Mouse (Mus musculus): ENCODE results near the gene Sae1.
"Not testable (repeated sequence)": the region's sequence is repeated elsewhere in the genome, so short reads cannot be mapped to it uniquely, and the experiment has no call there.

Sae1 gene

GRCm38 (mm10) chr7:16402449-16402848 is 14.8 kb upstream of the Sae1 start:
- DNase-seq: no peak

GRCm38 (mm10) chr7:16401991-16402431 is 14.4 kb upstream of the Sae1 start:
- DNase-seq: peak; percentile 33

- DNase-seq: peak; percentile 90
Measured at GRCm38 (mm10) chr7:16400689-16401611, 13.3 kb upstream of the Sae1 start, which contains the start of gene Zc3h4. TSS of gene Zc3h4 (plus strand) at chr7:16400910.

GRCm38 (mm10) chr7:16399820-16400688 is 12.4 kb upstream of the Sae1 start:
- peak; percentile 99 for DNase-seq

GRCm38 (mm10) chr7:16399098-16399819 is 11.7 kb upstream of the Sae1 start:
- DNase-seq: peak; percentile 94

GRCm38 (mm10) chr7:16398387-16399050 is 10.9 kb upstream of the Sae1 start:
- DNase-seq: peak; percentile 25

- no peak for DNase-seq
Measured at GRCm38 (mm10) chr7:16397465-16397864, 9.9 kb upstream of the Sae1 start.

GRCm38 (mm10) chr7:16395944-16396343 is 8.3 kb upstream of the Sae1 start:
- DNase-seq: no peak

- no peak for DNase-seq
Measured at GRCm38 (mm10) chr7:16392923-16393322, 5.3 kb upstream of the Sae1 start.

GRCm38 (mm10) chr7:16389942-16390341 is 2.3 kb upstream of the Sae1 start:
- DNase-seq: not testable (repeated sequence)

GRCm38 (mm10) chr7:16376505-16376904 is 11.1 kb downstream of the Sae1 start:
- DNase-seq: no peak

GRCm38 (mm10) chr7:16374989-16375388 is 12.6 kb downstream of the Sae1 start:
- DNase-seq: no peak

- DNase-seq: no peak
Measured at GRCm38 (mm10) chr7:16373719-16374118, 13.9 kb downstream of the Sae1 start.

- no peak for DNase-seq
Measured at GRCm38 (mm10) chr7:16370596-16370995, 17.0 kb downstream of the Sae1 start.

- no peak for DNase-seq
Measured at GRCm38 (mm10) chr7:16368835-16369234, 18.8 kb downstream of the Sae1 start.

GRCm38 (mm10) chr7:16366669-16367068 is 20.9 kb downstream of the Sae1 start:
- DNase-seq: no peak

GRCm38 (mm10) chr7:16366133-16366646 is 21.4 kb downstream of the Sae1 start:
- DNase-seq: no peak

GRCm38 (mm10) chr7:16364901-16365500 is 22.6 kb downstream of the Sae1 start:
- no peak for DNase-seq

GRCm38 (mm10) chr7:16364319-16364718 is 23.3 kb downstream of the Sae1 start:
- no peak for DNase-seq

- DNase-seq: no peak
Measured at GRCm38 (mm10) chr7:16357602-16358001, 30.0 kb downstream of the Sae1 start.

GRCm38 (mm10) chr7:16355854-16356594 is 31.6 kb downstream of the Sae1 start:
- DNase-seq: no peak
